Mouse (Mus musculus) heart, embryonic 11.5 days (tissue): Measurements from ENCODE around the gene Sox5. TPM values are rescaled to one million over a fixed set of nuclear protein-coding genes. Genes with fewer than 3 reads are reported as not detected.

Experiments
- ATAC-seq: fragments of 200-750 bp; cut with Nextera tagmentation; replicated peaks from 2 replicates; pipeline ENCODE4 v1.8.0; 2017; ENCODE audit warnings: moderate library complexity; ENCODE audit not compliant: insufficient number of reproducible peaks, low FRiP score, low TSS enrichment
- H3K27ac ChIP-seq: fragments of 300-500 bp; sonication (generic); 2 replicates; pipeline ENCODE4 v1.5.1; 2014; ENCODE audit warnings: mild to moderate bottlenecking, low read depth, low read length
- H3K27me3 ChIP-seq: fragments of 300-500 bp; sonication (generic); 2 replicates; pipeline ENCODE4 v1.6.1; 2014; ENCODE audit warnings: mild to moderate bottlenecking, low read length, mixed read lengths; ENCODE audit not compliant: control insufficient read depth, insufficient read depth
- H3K36me3 ChIP-seq: fragments of 300-500 bp; sonication (generic); 2 replicates; pipeline ENCODE4 v1.6.1; 2014; ENCODE audit warnings: mild to moderate bottlenecking, low read length, moderate library complexity, mixed read lengths; ENCODE audit not compliant: control insufficient read depth, insufficient read depth
- H3K4me1 ChIP-seq: fragments of 300-500 bp; sonication (generic); 2 replicates; pipeline ENCODE4 v1.6.1; 2014; ENCODE audit warnings: low read length; ENCODE audit not compliant: control insufficient read depth, insufficient read depth
- H3K4me2 ChIP-seq: fragments of 300-500 bp; sonication (generic); 2 replicates; pipeline ENCODE4 v1.6.1; 2014; ENCODE audit warnings: mild to moderate bottlenecking, moderate library complexity
- H3K4me3 ChIP-seq: fragments of 300-500 bp; sonication (generic); 2 replicates; pipeline ENCODE4 v1.5.1; 2014; ENCODE audit warnings: low read depth, low read length
- H3K9ac ChIP-seq: fragments of 300-500 bp; sonication (generic); 2 replicates; pipeline ENCODE4 v1.6.1; 2014; ENCODE audit warnings: mild to moderate bottlenecking, low read depth, low read length, moderate library complexity
- H3K9me3 ChIP-seq: fragments of 300-500 bp; sonication (generic); replicated peaks from 2 replicates; pipeline ENCODE4 v1.6.1; 2016; ENCODE audit warnings: low read length; ENCODE audit not compliant: control insufficient read depth
- WGBS: fragments of 180-500 bp; shearing (Covaris S2); extraction: QIAGEN DNeasy Blood & Tissue Kit; methylation state at CpG from one replicate; pipeline ENCODE4 v1.1.7; 2014; ENCODE audit not compliant: insufficient replicate concordance; 5-methylcytosine and 5-hydroxymethylcytosine counted together
- polyA plus RNA-seq: library from polyadenylated mRNA; unstranded; fragments of >200 nt; fragmentation: Nextera tagmentation; extraction: Ambion mirVana; gene quantifications from 2 replicates; pipeline ENCODE4 v1.2.1, GENCODE M21; 2014

Sox5 gene
- polyA plus RNA-seq, 1 experiment from 2014 or later = 16.2 TPM

- Histone ChIP-seq H3K36me3 (no peaks in the 10 kb centered on the region), H3K4me1 (no peaks in the 10 kb centered on the region), H3K27me3 (no peaks in the 10 kb centered on the region), H3K27ac (no peak overlapping the region), H3K9ac (no peak overlapping the region), H3K9me3 (no peaks in the 10 kb centered on the region), H3K4me3 (no peak overlapping the region), H3K4me2 (no peak overlapping the region)
- ATAC-seq = no peak
- 80% methylated on average over 9 of the region's 9 CpGs for WGBS
These were observed 618.3 kb downstream of the Sox5 start for GRCm38 (mm10) chr6:144163501-144163900.

DNA sequence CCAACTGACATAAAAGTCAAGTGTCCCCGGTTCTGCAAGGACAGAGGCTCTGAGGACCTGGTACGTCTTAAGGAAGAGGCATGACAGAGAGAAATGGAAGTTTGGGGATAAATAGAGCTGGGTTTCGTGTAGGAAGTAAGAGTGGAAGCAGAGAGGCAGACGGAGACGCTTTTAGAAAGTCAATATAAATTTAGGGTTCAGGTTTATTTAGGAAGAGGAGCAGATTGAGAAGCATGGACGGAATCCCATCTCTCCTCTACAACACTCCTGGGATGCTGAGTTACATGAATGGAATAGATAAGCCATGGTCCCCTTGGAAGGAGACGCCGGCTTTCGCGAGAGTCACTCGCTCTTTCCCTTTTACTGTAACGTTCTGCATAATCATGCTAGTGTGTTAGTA lies 623.1 kb downstream of the Sox5 start:
- 86% methylated on average over 12 of the region's 12 CpGs for WGBS
- ATAC-seq = no peak
- Histone ChIP-seq H3K27me3 (no peaks in the 10 kb centered on the region), H3K4me1 (no peaks in the 10 kb centered on the region), H3K36me3 (no peaks in the 10 kb centered on the region), H3K9me3 (no peaks in the 10 kb centered on the region), H3K27ac (no peak overlapping the region), H3K4me3 (no peak overlapping the region), H3K4me2 (no peak overlapping the region), H3K9ac (no peak overlapping the region)

DNA sequence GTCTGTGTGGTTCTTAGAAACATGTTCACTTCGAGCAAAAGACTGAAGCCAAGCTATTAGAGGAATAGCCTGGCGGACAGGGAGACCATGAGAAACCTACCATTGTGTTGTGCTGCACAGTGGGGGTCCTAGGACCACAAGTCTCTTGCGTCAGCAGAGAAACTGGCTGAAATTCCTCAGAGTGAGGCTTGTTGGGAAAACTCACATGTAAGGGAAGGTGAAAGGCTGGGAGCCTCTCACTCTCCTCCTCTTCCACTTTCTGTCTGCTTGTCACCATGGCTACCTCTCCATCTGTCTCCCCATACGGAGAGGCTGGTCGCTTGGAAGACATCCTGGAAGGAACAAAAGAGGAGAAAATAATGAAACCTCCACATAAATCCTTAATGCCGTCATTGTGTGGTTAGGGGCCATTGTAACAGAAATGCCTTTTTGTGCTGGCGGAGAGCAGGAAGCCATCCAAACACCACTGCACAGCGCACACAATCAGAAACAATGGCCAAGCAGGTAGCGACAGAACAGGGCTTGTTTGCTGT lies 626.8 kb downstream of the Sox5 start:
- Histone ChIP-seq H3K9me3 (no peaks in the 10 kb centered on the region), H3K27me3 (no peaks in the 10 kb centered on the region), H3K4me3 (no peak overlapping the region), H3K4me2 (no peak overlapping the region), H3K9ac (no peak overlapping the region), H3K36me3 (no peaks in the 10 kb centered on the region), H3K27ac (no peak overlapping the region), H3K4me1 (peaks cover 8% of the 10 kb centered on the region)
- 80% methylated on average over 9 of the region's 9 CpGs for WGBS
- ATAC-seq = no peak

DNA sequence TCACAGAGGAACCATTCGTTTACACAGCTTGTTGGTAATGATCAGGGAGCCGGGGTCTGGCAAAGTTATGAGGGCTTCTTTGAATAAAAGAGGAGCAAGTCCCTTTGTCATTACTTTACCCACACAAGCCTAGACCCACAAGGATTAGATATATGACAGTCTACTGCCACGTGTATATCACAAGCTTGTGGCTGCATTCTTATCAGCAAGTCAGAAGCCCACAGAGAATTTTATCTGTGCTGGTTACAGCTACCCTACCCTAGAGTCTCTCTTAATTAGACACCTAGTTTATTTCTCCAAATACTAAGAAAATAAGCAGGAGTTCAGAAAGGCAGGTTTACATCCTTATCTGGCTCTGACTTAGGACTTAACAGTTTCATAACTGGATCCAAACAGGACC lies 629.8 kb downstream of the Sox5 start:
- WGBS = 37% methylated on average over 3 of the region's 3 CpGs
- Histone ChIP-seq H3K27ac (no peak overlapping the region), H3K4me3 (no peak overlapping the region), H3K27me3 (no peaks in the 10 kb centered on the region), H3K4me2 (no peak overlapping the region), H3K36me3 (no peaks in the 10 kb centered on the region), H3K9me3 (no peaks in the 10 kb centered on the region), H3K9ac (no peak overlapping the region), H3K4me1 (peaks cover 8% of the 10 kb centered on the region)
- no peak for ATAC-seq

GRCm38 (mm10) chr6:144151075-144151474 lies 630.7 kb downstream of the Sox5 start:
- Histone ChIP-seq H3K4me1 (peaks cover 8% of the 10 kb centered on the region), H3K27ac (no peak overlapping the region), H3K4me2 (no peak overlapping the region), H3K4me3 (no peak overlapping the region), H3K9ac (no peak overlapping the region), H3K36me3 (no peaks in the 10 kb centered on the region), H3K9me3 (no peaks in the 10 kb centered on the region), H3K27me3 (no peaks in the 10 kb centered on the region)
- ATAC-seq = no peak
- 63% methylated on average over 10 of the region's 10 CpGs for WGBS

DNA sequence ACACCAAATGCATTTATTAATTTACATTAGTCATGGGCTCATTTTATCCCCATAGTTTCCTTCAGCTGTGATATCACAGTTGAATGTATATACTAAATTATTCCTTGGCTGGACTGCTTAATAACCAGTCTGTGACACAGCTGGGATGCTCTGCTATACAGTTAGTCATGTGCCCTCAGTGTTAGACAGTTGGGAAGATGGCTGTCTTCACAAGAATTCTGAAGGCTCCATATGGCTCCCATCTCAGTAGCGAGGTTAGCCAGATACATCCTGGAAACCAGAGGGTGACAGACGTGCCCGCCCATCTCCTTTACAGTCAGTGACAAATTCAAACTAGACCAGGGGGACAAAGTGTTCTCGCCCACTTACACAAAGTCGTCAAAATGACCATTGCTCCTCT lies 644.4 kb downstream of the Sox5 start:
- WGBS = 80% methylated on average over 5 of the region's 5 CpGs
- Histone ChIP-seq H3K4me3 (no peak overlapping the region), H3K4me1 (no peaks in the 10 kb centered on the region), H3K36me3 (no peaks in the 10 kb centered on the region), H3K9ac (no peak overlapping the region), H3K27me3 (no peaks in the 10 kb centered on the region), H3K27ac (no peak overlapping the region), H3K9me3 (no peaks in the 10 kb centered on the region), H3K4me2 (no peak overlapping the region)
- no peak for ATAC-seq

DNA sequence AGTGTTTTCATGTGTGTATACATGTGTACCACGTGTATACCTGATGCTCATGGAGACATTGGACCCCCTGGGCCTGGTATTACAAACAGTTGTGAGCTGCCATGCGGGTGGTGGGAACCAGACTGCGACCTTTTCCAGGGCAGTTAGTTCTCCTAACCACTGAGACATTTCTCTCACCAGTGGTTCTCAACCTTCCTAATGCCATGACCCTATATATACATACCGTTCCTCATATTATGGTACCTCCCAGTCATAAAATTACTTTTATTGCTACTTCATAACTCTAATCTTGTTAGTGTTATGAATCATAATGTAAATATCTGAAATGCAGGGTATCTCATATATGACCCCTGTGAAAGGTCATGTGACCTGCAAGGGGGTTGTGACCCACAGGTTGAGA lies 644.9 kb downstream of the Sox5 start:
- H3K36me3 ChIP-seq = no peaks in the 10 kb centered on the region
- H3K27me3 ChIP-seq = no peaks in the 10 kb centered on the region
- H3K4me3 ChIP-seq = no peak overlapping the region
- 80% methylated on average over 4 of the region's 4 CpGs for WGBS
- no peak overlapping the region for H3K9ac ChIP-seq
- no peak for ATAC-seq
- H3K9me3 ChIP-seq = no peaks in the 10 kb centered on the region
- no peaks in the 10 kb centered on the region for H3K4me1 ChIP-seq
- no peak overlapping the region for H3K4me2 ChIP-seq
- H3K27ac ChIP-seq = no peak overlapping the region

DNA sequence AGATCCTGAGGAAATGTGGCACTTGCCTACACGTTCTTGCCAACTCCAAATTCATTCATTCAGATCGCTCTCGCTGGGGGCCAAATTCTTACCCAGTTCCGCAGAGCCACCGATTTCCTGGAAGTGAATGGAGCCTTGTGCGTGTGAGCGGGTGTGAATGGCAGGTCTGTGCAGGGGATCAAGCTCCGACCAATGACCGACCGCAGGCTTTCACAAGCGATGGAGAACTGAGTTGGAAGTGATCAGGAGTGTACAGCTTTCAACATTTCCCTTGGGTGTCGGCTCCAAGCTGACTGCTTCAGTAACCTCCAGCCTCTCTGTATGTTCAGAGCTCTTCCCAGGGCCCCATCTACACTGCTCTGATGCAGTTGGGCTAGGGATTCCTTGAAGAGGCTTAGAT lies 651.9 kb downstream of the Sox5 start:
- Histone ChIP-seq H3K4me1 (no peaks in the 10 kb centered on the region), H3K27ac (no peak overlapping the region), H3K9me3 (no peaks in the 10 kb centered on the region), H3K27me3 (no peaks in the 10 kb centered on the region), H3K4me3 (no peak overlapping the region), H3K9ac (no peak overlapping the region), H3K36me3 (no peaks in the 10 kb centered on the region), H3K4me2 (no peak overlapping the region)
- 79% methylated on average over 12 of the region's 12 CpGs for WGBS
- no peak for ATAC-seq

DNA sequence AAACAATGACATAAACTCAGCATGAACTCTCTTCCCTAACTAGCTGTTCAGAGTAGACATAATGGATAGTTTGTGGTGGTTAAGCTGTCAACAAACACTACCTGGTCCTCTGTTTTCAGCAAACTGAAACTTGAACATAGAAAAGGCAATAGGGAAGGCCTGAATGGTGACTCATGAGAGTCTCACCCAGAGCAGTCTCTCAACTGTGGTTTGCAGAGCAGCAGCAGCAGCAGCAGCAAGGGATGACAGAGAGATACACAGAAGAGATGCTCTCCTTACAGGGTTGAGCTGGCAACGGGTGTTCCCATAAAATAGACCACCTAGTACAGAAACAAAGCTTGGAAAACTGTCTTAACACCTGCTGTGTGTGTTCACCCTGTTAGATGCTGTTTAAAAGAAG lies 661.8 kb downstream of the Sox5 start:
- no peaks in the 10 kb centered on the region for H3K27me3 ChIP-seq
- H3K27ac ChIP-seq = no peak overlapping the region
- WGBS = 76% methylated on average over 1 of the region's 1 CpGs
- no peaks in the 10 kb centered on the region for H3K4me1 ChIP-seq
- ATAC-seq = no peak
- H3K9ac ChIP-seq = no peak overlapping the region
- H3K4me2 ChIP-seq = no peak overlapping the region
- no peaks in the 10 kb centered on the region for H3K36me3 ChIP-seq
- H3K9me3 ChIP-seq = no peaks in the 10 kb centered on the region
- H3K4me3 ChIP-seq = no peak overlapping the region
